Mouse (Mus musculus) C2C12 (cell line): ENCODE measurements at regions not wholly inside any gene's neighbourhood (a gene's known extent, or its start where the extent isn't known, plus 50 kb on each side); places are given as distances from the start of the nearest gene placed in this dataset.

Experiments
- CEBPB ChIP-seq: IDR thresholded peaks from one replicate; pipeline ENCODE4 v1.6.1; 2011; ENCODE audit warnings: low read depth, mild to moderate bottlenecking, control low read depth, moderate library complexity
- CTCF ChIP-seq: IDR thresholded peaks from one replicate; pipeline ENCODE4 v1.5.1; 2011; ENCODE audit not compliant: control insufficient read depth, insufficient read depth, insufficient read length
- FOSL1 ChIP-seq: IDR thresholded peaks from one replicate; pipeline ENCODE4 v1.8.0; 2011; ENCODE audit warnings: mild to moderate bottlenecking, low read length; ENCODE audit not compliant: poor library complexity, insufficient read depth, severe bottlenecking
- MAX ChIP-seq: IDR thresholded peaks from one replicate; pipeline ENCODE4 v1.6.1; 2011; ENCODE audit warnings: mild to moderate bottlenecking, control low read depth
- MYOD1 ChIP-seq: IDR thresholded peaks from one replicate; pipeline ENCODE4 v1.6.1; 2011; ENCODE audit warnings: low read depth; ENCODE audit not compliant: control insufficient read depth, insufficient read length
- MYOG ChIP-seq: IDR thresholded peaks from one replicate; pipeline ENCODE4 v1.6.1; 2011; ENCODE audit not compliant: control insufficient read depth, insufficient read length; ENCODE audit errors: extremely low read depth
- USF1 ChIP-seq: IDR thresholded peaks from one replicate; pipeline ENCODE4 v1.6.1; 2011; ENCODE audit warnings: low read depth, mild to moderate bottlenecking, control low read depth, moderate library complexity

GRCm38 (mm10) chr13:28663950-28664681 is 289.4 kb downstream of the Sox4 start:
- no peak for TF ChIP-seq CTCF
- no peak for TF ChIP-seq MYOG
- TF ChIP-seq USF1: no peak
- no peak for TF ChIP-seq MAX
- TF ChIP-seq CEBPB: no peak
- TF ChIP-seq MYOD1: peak; percentile 16
- no peak for TF ChIP-seq FOSL1
